Mouse (Mus musculus): ENCODE results near the gene Dip2c. TPM values are rescaled to one million over a fixed set of nuclear protein-coding genes. Genes with fewer than 3 reads are reported as not detected.

Dip2c gene
- total and polyA plus RNA-seq, 3 experiments = not detected

DNA sequence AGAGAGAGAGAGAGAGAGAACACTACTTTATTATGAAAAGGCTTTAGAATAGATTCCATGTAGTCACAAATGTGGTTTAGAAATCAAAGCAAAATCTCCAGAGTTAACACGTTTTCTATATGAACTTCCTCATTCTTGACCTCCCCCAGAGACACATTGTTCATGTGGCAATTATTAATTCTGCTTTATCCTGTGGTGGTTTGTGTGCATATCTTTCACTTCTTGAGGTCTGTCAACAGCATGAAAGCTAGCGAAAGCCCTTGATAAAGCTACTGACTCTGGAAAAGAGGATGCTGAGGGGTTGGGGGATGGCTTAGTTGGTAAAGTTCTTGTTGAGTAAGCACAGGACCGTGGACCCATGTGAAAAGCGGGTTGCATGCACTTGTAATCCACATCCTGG is 14.6 kb upstream of the Dip2c start:
- no peaks in the 10 kb centered on the region for H3K9me3 ChIP-seq (replicated peaks; ENCODE audit: insufficient read depth, low read length)
- H3K27ac ChIP-seq (ENCODE audit: control insufficient read depth, low read depth, low read length) = no peak overlapping the region
- H3K27me3 ChIP-seq (ENCODE audit: control insufficient read depth in 1 of 2, insufficient read depth in 2 of 2, low read length in 2 of 2) = no peaks in the 10 kb centered on the region; a peak in 1 of 4 replicates
- TF ChIP-seq RCOR1 (IDR thresholded peaks at IDR 0.05; ENCODE audit: low read depth, low read length) (0 out of 2 replicates have a peak, but pooled peaks have one; percentile 26), ZNF384 (IDR thresholded peaks at IDR 0.05; ENCODE audit: low read depth, low read length) (no peak), POLR2AphosphoS5 (IDR thresholded peaks at IDR 0.05; ENCODE audit: borderline replicate concordance, low read depth, low read length) (no peak), E2F4 (IDR thresholded peaks at IDR 0.05; ENCODE audit: borderline replicate concordance, low read depth, low read length) (no peak), POLR2A (IDR thresholded peaks at IDR 0.05; ENCODE audit: control insufficient read depth in 1 of 2, insufficient read depth in 1 of 2, low read depth in 1 of 2, low read length in 2 of 2, poor library complexity in 1 of 2) (no peak)
- H3K9ac ChIP-seq (ENCODE audit: control insufficient read depth, low read depth, low read length, poor library complexity, severe bottlenecking) = no peak overlapping the region
- H3K4me1 ChIP-seq (ENCODE audit: control insufficient read depth in 1 of 2, insufficient read depth in 2 of 2, low read length in 2 of 2) = no peaks in the 10 kb centered on the region
- no peak overlapping the region for H3K4me3 ChIP-seq (ENCODE audit: control insufficient read depth in 1 of 2, insufficient read depth in 1 of 2, low read depth in 2 of 2, low read length in 2 of 2)
- DNase-seq (ENCODE audit: low read depth, low spot score) = peak; percentile 5
- H3K36me3 ChIP-seq (ENCODE audit: control insufficient read depth in 1 of 2, insufficient read depth in 2 of 2, low read length in 2 of 2) = no peaks in the 10 kb centered on the region
- H3K79me2 ChIP-seq (ENCODE audit: control insufficient read depth, insufficient read depth, low read length, poor library complexity) = no peaks in the 10 kb centered on the region

DNA sequence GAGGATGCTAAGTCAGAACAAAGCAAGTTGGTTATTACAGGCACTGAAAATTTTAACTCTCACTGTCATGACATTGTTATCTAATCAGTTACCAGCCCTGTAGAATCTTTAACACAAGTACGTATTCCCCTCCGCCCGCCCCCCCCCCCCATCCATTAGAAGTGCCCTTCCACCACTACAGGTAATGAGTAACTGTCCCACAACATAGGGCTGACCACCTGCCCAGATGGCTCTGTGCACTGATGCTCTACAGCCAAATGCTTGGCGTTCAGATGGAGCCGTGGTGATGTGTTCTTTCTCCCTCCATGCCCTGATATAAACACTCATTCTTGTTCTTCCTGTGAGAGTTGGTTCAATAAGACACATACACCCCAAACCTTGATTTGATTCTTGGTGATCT is 10.8 kb upstream of the Dip2c start:
- Histone ChIP-seq H3K4me1 (ENCODE audit: control insufficient read depth in 1 of 2, insufficient read depth in 2 of 2, low read length in 2 of 2) (no peaks in the 10 kb centered on the region), H3K4me3 (ENCODE audit: control insufficient read depth in 1 of 2, insufficient read depth in 1 of 2, low read depth in 2 of 2, low read length in 2 of 2) (no peak overlapping the region), H3K79me2 (ENCODE audit: control insufficient read depth, insufficient read depth, low read length, poor library complexity) (no peaks in the 10 kb centered on the region), H3K9me3 (replicated peaks; ENCODE audit: insufficient read depth, low read length) (no peaks in the 10 kb centered on the region), H3K9ac (ENCODE audit: control insufficient read depth, low read depth, low read length, poor library complexity, severe bottlenecking) (no peak overlapping the region), H3K36me3 (ENCODE audit: control insufficient read depth in 1 of 2, insufficient read depth in 2 of 2, low read length in 2 of 2) (no peaks in the 10 kb centered on the region), H3K27ac (ENCODE audit: control insufficient read depth, low read depth, low read length) (no peak overlapping the region), H3K27me3 (ENCODE audit: control insufficient read depth in 1 of 2, insufficient read depth in 2 of 2, low read length in 2 of 2) (no peaks in the 10 kb centered on the region; a peak in 2 of 4 replicates)
- no peak for DNase-seq (ENCODE audit: low read depth, low spot score)
- TF ChIP-seq GABPA (IDR thresholded peaks at IDR 0.05; ENCODE audit: low read depth, low read length) = no peak
- no peak for TF ChIP-seq SMC3 (IDR thresholded peaks at IDR 0.05; ENCODE audit: low read depth, low read length)
- TF ChIP-seq CHD2 (IDR thresholded peaks at IDR 0.05; ENCODE audit: low read length) = no peak
- no peak for TF ChIP-seq GATA1 (IDR thresholded peaks at IDR 0.05; ENCODE audit: low read depth, low read length)
- TF ChIP-seq MEF2A (IDR thresholded peaks at IDR 0.05; ENCODE audit: extremely low read depth, insufficient replicate concordance, low read depth, low read length, poor library complexity, severe bottlenecking) = no peak
- TF ChIP-seq ZMIZ1 (IDR thresholded peaks at IDR 0.05; ENCODE audit: low read depth, low read length) = no peak
- no peak for TF ChIP-seq CTCF (IDR thresholded peaks at IDR 0.05 in 2 of 3, conservative IDR thresholded peaks at IDR 0.05 in 1 of 3; ENCODE audit: control insufficient read depth in 1 of 3, insufficient read depth in 1 of 3, low read depth in 2 of 3, low read length in 3 of 3, poor library complexity in 1 of 3, severe bottlenecking in 1 of 3)
- no peak for TF ChIP-seq ZC3H11A (IDR thresholded peaks at IDR 0.05; ENCODE audit: low read depth, low read length)
- TF ChIP-seq BHLHE40 (IDR thresholded peaks at IDR 0.05; ENCODE audit: borderline replicate concordance, low read depth, low read length) = no peak
- TF ChIP-seq TBP (IDR thresholded peaks at IDR 0.05; ENCODE audit: low read depth, low read length) = no peak
- TF ChIP-seq NRF1 (IDR thresholded peaks at IDR 0.05; ENCODE audit: insufficient read depth, low read depth, low read length, poor library complexity, severe bottlenecking) = no peak
- TF ChIP-seq RCOR1 (IDR thresholded peaks at IDR 0.05; ENCODE audit: low read depth, low read length) = no peak
- TF ChIP-seq MXI1 (IDR thresholded peaks at IDR 0.05; ENCODE audit: low read depth, low read length) = no peak
- no peak for TF ChIP-seq MAFK (IDR thresholded peaks at IDR 0.05; ENCODE audit: borderline replicate concordance, low read depth, low read length)
